Mouse (Mus musculus) G1E (cell line): Measurements from ENCODE around the gene Fbxo6. TPM values are rescaled to one million over a fixed set of nuclear protein-coding genes. Genes with fewer than 3 reads are reported as not detected.
A peak's percentile ranks its signal among the peaks of the same experiment; 100 is the strongest.

Source experiments
- ATAC-seq: 2 replicates; pipeline ENCODE4 v1.8.0; 2016; ENCODE audit warnings: mild to moderate bottlenecking; ENCODE audit not compliant: insufficient number of reproducible peaks, poor library complexity, low FRiP score, severe bottlenecking; ENCODE audit errors: extremely low read depth
- DNase-seq: peaks from one replicate; pipeline ENCODE4 v3.0.0; 2012; ENCODE audit warnings: low spot score
- H3K27me3 ChIP-seq: 2 replicates; pipeline ENCODE4 v1.6.1; 2012; ENCODE audit warnings: mild to moderate bottlenecking, low read length, inconsistent platforms; ENCODE audit not compliant: insufficient read depth
- H3K36me3 ChIP-seq: replicated peaks from 2 replicates; pipeline ENCODE3; 2012; ENCODE audit warnings: mild to moderate bottlenecking, inconsistent platforms
- H3K4me1 ChIP-seq: 2 replicates; pipeline ENCODE4 v1.6.1; 2012; ENCODE audit warnings: low read depth, low read length, inconsistent platforms, mixed read lengths; ENCODE audit not compliant: insufficient read depth
- H3K4me3 ChIP-seq: 2 replicates; pipeline ENCODE4 v1.5.1; 2012; ENCODE audit warnings: low read depth, mild to moderate bottlenecking, inconsistent platforms, low read length, moderate library complexity, mixed read lengths
- H3K9me3 ChIP-seq: replicated peaks from 2 replicates; pipeline ENCODE4 v1.6.1; 2012; ENCODE audit warnings: inconsistent platforms
- CTCF ChIP-seq: IDR thresholded peaks from 2 replicates; pipeline ENCODE4 v1.5.1; 2012; ENCODE audit warnings: low read depth, low read length, inconsistent platforms, mixed read lengths
- GATA1 ChIP-seq: IDR thresholded peaks from 2 replicates; pipeline ENCODE4 v1.6.1; 2012; ENCODE audit warnings: borderline replicate concordance, low read length, inconsistent platforms, mixed read lengths
- GATA2 ChIP-seq: IDR thresholded peaks from 2 replicates; pipeline ENCODE4 v1.6.1; 2012; ENCODE audit warnings: low read depth, low read length, inconsistent platforms, borderline replicate concordance
- POLR2AphosphoS5 ChIP-seq: IDR thresholded peaks from 2 replicates; pipeline ENCODE4 v1.6.1; 2012; ENCODE audit warnings: low read depth, low read length, inconsistent platforms; ENCODE audit not compliant: insufficient replicate concordance
- TAL1 ChIP-seq: conservative IDR thresholded peaks from 2 replicates; pipeline ENCODE4 v1.6.1; 2012; ENCODE audit warnings: low read depth, low read length, inconsistent platforms, mixed read lengths
- polyA plus RNA-seq: library from polyadenylated mRNA; stranded (reverse); fragments of >175 nt; gene quantifications from 2 replicates; pipeline ENCODE4 v1.2.3, GENCODE M21; 2012
- total RNA-seq, 2 experiments: library from RNA; stranded (forward) in 1 of 2; stranded (reverse) in 1 of 2; fragments of 200-1000 nt in 1 of 2; fragments of >200 nt in 1 of 2; fragmentation: Nextera tagmentation in 1 of 2; gene quantifications; 2 replicates each; pipeline ENCODE4 v1.2.3; 2014 to 2017

The Fbxo6 gene
- total and polyA plus RNA-seq, 3 experiments, result 34.1 to 108 (median 57.1) TPM

- no peak for ATAC-seq
- TF ChIP-seq POLR2AphosphoS5, result no peak
- TF ChIP-seq TAL1, result no peak
- no peak for TF ChIP-seq GATA1
- TF ChIP-seq GATA2, result no peak
- no peak for TF ChIP-seq CTCF
- Histone ChIP-seq H3K4me3 (peak overlapping the region; percentile 56; the same call in 1 of the 2 replicates), H3K4me1 (peaks cover 40% of the 10 kb centered on the region), H3K27me3 (peaks cover 60% of the 10 kb centered on the region), H3K9me3 (no peaks in the 10 kb centered on the region), H3K36me3 (no peaks in the 10 kb centered on the region)
- DNase-seq, result peak; percentile 51
Observed at GRCm38 (mm10) chr4:148164002-148164439, 12.1 kb upstream of the Fbxo6 start.

DNA sequence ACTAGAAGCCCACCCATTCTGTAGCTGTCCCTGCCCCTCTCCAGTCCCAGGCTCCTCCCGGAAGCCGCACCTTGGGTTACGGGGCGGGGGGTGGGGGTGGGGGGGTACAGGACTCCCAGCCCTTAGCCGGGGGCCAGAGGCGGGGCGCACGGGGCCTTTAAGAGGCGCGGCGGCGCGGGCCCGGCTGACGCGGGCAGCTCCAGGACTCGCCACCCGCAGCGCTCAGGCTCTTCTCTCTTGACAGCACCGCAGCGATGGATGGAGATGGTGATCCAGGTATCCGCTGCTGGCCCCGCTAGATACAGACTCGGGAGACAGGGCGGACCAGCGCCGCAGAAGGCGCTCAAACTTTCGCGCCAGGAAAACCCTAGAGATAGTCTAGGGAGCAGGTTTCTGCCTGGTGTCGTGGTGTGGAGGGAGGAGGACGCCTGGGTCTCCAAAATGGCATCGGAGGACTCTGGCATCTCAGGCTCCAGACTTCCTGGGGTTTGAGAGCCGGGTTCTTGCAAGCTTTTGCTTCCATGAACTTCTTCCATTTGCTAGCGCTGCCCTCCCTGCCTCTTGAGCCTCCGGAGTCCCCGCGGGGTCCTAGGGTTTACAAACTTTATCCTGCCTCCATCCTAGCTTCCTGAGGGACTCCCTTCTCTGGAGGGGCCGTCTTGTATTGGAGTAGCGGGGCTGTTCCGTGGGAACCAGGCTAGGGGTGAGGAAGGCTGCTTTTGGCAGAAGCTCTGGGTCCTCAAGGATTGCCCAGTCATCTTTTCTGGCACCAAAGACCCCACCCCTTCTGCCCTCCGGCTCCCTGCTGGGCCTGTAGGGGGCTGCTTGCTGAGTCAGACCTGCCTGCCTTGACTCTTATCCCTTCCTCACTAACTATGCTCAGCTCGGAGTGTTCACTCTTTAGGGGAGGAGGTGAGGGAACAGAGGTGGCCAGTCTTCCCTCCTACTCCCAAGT, 8.8 kb upstream of the Fbxo6 start, which contains the start of the genes Fbxo44 and Fbxo2:
Fbxo44 (minus strand) TSS at position 47 of the 955 bp plus-strand sequence.
Fbxo2 (plus strand) TSS at position 186 of the 955 bp plus-strand sequence.
- Histone ChIP-seq H3K4me3 (peak within 1 kb of the TSS; percentile 80), H3K36me3 (peaks cover 25% of the 10 kb centered on the region), H3K27me3 (peaks cover 51% of the 10 kb centered on the region), H3K9me3 (no peaks in the 10 kb centered on the region), H3K4me1 (peaks cover 62% of the 10 kb centered on the region)
- no peak for ATAC-seq
- TF ChIP-seq CTCF, result no peak
- no peak for TF ChIP-seq GATA2
- TF ChIP-seq GATA1, result no peak
- TF ChIP-seq POLR2AphosphoS5, result no peak
- no peak for TF ChIP-seq TAL1
- DNase-seq, result no peak

DNA sequence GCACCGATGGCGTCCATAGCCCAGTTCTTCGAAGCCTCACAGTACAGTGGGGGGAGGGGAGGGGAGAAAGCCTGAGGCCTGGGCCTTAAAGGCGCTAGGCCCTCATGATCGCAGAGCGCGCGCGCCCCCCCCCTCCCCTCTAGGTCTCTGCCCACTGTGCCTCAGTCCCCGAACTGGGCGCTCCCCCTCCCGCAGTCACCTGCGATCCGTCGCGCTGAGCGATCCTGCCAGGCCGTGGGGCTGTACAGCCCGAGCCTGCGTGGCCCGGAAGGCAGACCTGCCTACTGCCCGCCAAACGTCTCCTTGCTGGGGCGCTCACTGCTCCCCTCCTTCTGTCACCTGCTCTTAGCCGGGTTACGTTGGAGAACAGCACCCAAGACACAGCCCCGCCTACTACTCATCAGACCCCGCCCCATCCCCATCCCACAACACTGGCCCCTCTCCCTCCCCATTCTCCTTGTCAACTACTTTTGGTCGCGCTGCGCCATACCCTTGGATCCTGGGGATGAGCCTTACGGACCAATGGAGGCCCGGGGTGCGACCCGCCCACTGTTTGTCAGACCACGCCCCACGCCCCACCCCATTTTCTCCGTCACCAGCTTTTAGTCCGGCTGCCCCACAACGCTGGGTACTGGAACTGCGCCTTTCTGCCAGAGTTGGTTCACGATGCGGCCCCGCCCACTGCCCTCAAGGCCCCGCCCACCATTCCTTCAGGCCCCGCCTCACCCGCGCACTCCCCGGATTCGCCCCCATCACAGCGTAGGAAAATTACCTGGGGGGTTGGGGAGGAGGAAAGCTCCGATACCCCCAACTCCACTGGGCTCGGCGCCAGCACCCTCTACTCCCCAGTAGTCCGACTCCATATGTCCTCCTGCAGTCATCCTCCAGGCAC, 7.8 kb upstream of the Fbxo6 start:
- ATAC-seq (peak; percentile 92), DNase-seq (peak; percentile 95)
- Histone ChIP-seq H3K4me1 (peaks cover 60% of the 10 kb centered on the region), H3K27me3 (peaks cover 44% of the 10 kb centered on the region), H3K4me3 (peak overlapping the region; percentile 80), H3K36me3 (peaks cover 29% of the 10 kb centered on the region), H3K9me3 (no peaks in the 10 kb centered on the region)
- no peak for TF ChIP-seq CTCF

DNA sequence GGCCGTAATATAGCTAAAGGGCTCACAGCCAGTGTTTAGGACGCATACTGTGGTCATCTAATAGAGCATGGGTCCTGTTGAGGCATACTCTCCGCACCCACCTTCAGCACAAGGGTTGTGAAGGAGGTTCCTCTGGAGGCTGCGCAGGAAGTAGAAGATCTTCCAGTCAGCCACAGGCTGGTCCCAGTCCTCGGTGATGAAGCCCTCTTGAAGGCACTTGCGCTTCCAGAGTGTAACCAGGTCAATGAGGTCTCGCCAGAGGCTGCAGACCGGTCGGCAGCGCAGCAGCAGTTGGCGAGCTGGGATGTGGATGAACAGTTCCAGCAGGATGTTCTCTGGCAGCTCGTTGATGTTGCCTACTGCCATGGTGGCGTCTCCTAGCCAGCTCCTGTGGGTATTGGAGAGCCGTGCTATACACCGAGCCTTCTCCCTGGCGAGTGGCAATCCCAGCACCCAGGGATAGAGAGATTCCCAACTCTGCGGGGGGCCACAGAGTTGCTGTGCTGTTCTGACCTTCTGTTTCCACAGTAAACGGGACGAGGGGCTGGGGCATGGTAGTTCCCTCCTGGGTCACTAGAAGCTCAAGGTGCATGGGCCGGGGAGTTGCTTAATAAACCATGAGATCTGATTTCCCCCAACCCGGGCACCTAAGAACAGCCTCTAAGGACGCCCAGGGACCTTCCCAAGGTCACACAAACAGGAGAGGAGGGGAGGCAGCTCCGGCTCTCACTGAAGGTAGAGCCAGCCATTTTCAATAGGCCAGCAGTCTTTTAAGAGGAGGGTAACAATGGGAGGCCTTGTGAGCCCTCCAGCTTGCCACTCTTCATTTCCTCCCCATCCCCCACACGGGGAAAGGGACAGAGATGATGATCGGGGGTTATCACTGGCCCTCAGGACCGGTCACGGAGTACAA, 6.8 kb upstream of the Fbxo6 start:
- H3K9me3 ChIP-seq, result no peaks in the 10 kb centered on the region
- H3K4me1 ChIP-seq, result peaks cover 49% of the 10 kb centered on the region
- no peak for TF ChIP-seq POLR2AphosphoS5
- TF ChIP-seq GATA1, result no peak
- TF ChIP-seq TAL1, result no peak
- TF ChIP-seq GATA2, result no peak
- TF ChIP-seq CTCF, result no peak
- no peak for ATAC-seq
- H3K36me3 ChIP-seq, result peaks cover 37% of the 10 kb centered on the region
- H3K27me3 ChIP-seq, result peaks cover 33% of the 10 kb centered on the region
- peak overlapping the region; percentile 80; the same call in 1 of the 2 replicates for H3K4me3 ChIP-seq
- DNase-seq, result peak; percentile 19

GRCm38 (mm10) chr4:148154982-148155381, 3.0 kb upstream of the Fbxo6 start:
- ATAC-seq (no peak), DNase-seq (no peak)
- TF ChIP-seq CTCF (peak; percentile 44; the same call in 1 of the 2 replicates), GATA2 (no peak), POLR2AphosphoS5 (no peak), GATA1 (no peak)
- Histone ChIP-seq H3K9me3 (no peaks in the 10 kb centered on the region), H3K4me3 (no peak overlapping the region), H3K4me1 (peaks cover 45% of the 10 kb centered on the region), H3K36me3 (peaks cover 46% of the 10 kb centered on the region), H3K27me3 (no peaks in the 10 kb centered on the region)
